Mouse (Mus musculus): ENCODE measurements around the gene Preb.

GRCm38 (mm10) chr5:30930846-30931245 is 29.3 kb downstream of the Preb start:
- TF ChIP-seq CTCF (IDR thresholded peaks at IDR 0.05) (no peak), EP300 (IDR thresholded peaks at IDR 0.05; ENCODE audit: insufficient read depth, low read depth, low read length) (no peak), POLR2A (IDR thresholded peaks at IDR 0.05; ENCODE audit: insufficient read depth, low read depth, low read length) (no peak)
